Mouse (Mus musculus) stomach, postnatal 0 days (tissue): ENCODE measurements around the gene Coq8b.

Experiments
- CTCF ChIP-seq: IDR thresholded peaks from 2 replicates; pipeline ENCODE4 v1.5.1; 2016; ENCODE audit warnings: antibody characterized with exemption, low read depth, mild to moderate bottlenecking, moderate library complexity
- EP300 ChIP-seq: optimal IDR thresholded peaks from 2 replicates; pipeline ENCODE3; 2016; ENCODE audit warnings: antibody characterized with exemption

DNA sequence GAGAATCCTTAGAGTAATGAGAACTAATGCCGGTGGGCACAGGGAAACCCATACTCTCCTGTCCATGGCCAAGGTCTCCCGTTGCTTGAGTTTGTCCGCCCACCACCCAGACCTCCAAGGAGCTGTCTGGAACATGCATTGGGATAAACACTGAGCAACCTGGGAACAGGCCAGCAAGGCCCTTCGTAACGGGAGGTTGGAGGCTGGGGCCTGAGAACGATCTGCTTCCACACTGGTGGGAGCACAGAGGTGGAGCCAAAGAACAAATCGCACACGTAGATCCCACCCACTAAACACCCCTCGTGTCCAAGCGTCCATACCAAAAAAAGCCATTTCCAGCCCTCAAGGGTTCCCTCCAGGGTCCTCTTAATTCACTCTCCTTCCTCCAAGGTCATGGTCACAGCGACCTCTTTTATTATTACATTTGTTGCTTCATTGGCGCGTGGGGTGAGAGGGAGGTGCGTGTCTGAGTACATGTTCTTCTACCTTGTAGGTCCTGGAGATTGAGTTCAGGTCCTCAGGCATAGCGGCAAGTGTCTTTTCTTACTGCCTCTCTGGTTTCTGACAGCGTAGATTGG is 65.3 kb downstream of the Coq8b start:
- TF ChIP-seq CTCF (no peak), EP300 (no peak)
